9 mouse cellular contexts compared by ENCODE assay signal in the genomic region with DNA sequence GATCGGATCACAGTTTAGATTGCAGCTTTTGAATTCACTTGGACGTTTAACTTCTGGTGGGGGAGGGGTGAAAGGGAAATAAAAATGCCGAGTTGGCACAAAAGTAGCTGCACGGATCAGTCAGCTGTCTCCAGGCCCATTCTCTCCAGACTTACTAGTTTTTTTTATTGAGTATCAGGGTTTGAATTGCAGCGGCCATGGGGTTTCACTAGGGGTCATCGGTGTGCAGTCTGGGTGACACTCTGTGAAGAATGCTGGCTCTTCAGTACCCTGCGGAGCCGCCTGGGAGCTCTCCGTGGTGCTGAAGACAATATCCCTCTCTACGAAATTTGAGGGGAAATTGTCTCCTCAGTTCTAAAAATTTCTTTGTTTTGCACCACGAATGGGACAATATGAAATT. TPM values are rescaled to one million over a fixed set of nuclear protein-coding genes. Genes with fewer than 3 reads are reported as not detected.
DNase-seq lines count a peak whose midpoint lies in the region; ATAC-seq and TF ChIP-seq lines count a peak whose summit lies in the region.
"Had no signal": no experiment of that assay in that cellular context is flagged by ENCODE, and none has a peak within 500 bp of the region (broad histone marks: within the 10 kb centered on the region; RNA-seq: fewer than 3 reads in every experiment).

No protein-coding gene starts in this region.

- no peak overlapping the region for H3K9ac ChIP-seq in heart, adult 2 months (ENCODE audit: low read depth, low read length)
- no peak overlapping the region for H3K9ac ChIP-seq in heart, embryonic 12.5 days
- no peak overlapping the region for H3K9ac ChIP-seq in forebrain, embryonic 11.5 days (ENCODE audit: low read length)
- no peak overlapping the region for H3K9ac ChIP-seq in liver, postnatal 0 days (replicated peaks)
- H3K9ac ChIP-seq: limb, embryonic 15.5 days had no signal

- H3K27ac ChIP-seq in heart, adult 2 months = no peak overlapping the region
- H3K27ac ChIP-seq in heart, embryonic 12.5 days (ENCODE audit: poor library complexity, severe bottlenecking) = no peak overlapping the region
- no peak overlapping the region for H3K27ac ChIP-seq in forebrain, embryonic 11.5 days (ENCODE audit: low read depth, low read length)
- no peak overlapping the region for H3K27ac ChIP-seq in liver, postnatal 0 days (ENCODE audit: low read depth)
- H3K27ac ChIP-seq: limb, embryonic 15.5 days had no signal

- no peaks in the 10 kb centered on the region for H3K79me2 ChIP-seq in heart, adult 2 months (replicated peaks; ENCODE audit: control insufficient read depth, insufficient read depth, low read length)

- no peaks in the 10 kb centered on the region for H3K9me3 ChIP-seq in heart, embryonic 12.5 days (replicated peaks)
- H3K9me3 ChIP-seq in forebrain, embryonic 11.5 days (ENCODE audit: control insufficient read depth, low read length) = no peaks in the 10 kb centered on the region
- H3K9me3 ChIP-seq in liver, postnatal 0 days (ENCODE audit: low read length) = no peaks in the 10 kb centered on the region
- H3K9me3 ChIP-seq: limb, embryonic 15.5 days had no signal

- intact Hi-C loops in heart, adult 2 months (cut with DNase I) = no loop called here

- no peaks in the 10 kb centered on the region for H3K4me1 ChIP-seq in heart, adult 2 months (ENCODE audit: control insufficient read depth, insufficient read depth, low read length)
- H3K4me1 ChIP-seq in heart, embryonic 12.5 days (replicated peaks) = no peaks in the 10 kb centered on the region
- H3K4me1 ChIP-seq in forebrain, embryonic 11.5 days (replicated peaks; ENCODE audit: control insufficient read depth, insufficient read depth, low read length) = no peaks in the 10 kb centered on the region
- no peaks in the 10 kb centered on the region for H3K4me1 ChIP-seq in liver, postnatal 0 days (ENCODE audit: insufficient read depth)
- H3K4me1 ChIP-seq: limb, embryonic 15.5 days had no signal

- TF ChIP-seq CTCF in heart, adult 2 months (IDR thresholded peaks at IDR 0.05) = peak; percentile 45
- TF ChIP-seq CTCF in liver, postnatal 0 days (IDR thresholded peaks at IDR 0.05; ENCODE audit: low read depth) = peak; percentile 44

- H3K4me3 ChIP-seq in heart, adult 2 months = no peak overlapping the region
- H3K4me3 ChIP-seq in heart, embryonic 12.5 days = no peak overlapping the region
- H3K4me3 ChIP-seq in forebrain, embryonic 11.5 days (ENCODE audit: low read depth, low read length) = no peak overlapping the region
- no peak overlapping the region for H3K4me3 ChIP-seq in liver, postnatal 0 days (ENCODE audit: low read depth, low read length)
- H3K4me3 ChIP-seq: limb, embryonic 15.5 days had no signal

- no peak for ATAC-seq in heart, embryonic 12.5 days (ENCODE audit: insufficient number of reproducible peaks, low FRiP score)
- ATAC-seq in forebrain, embryonic 11.5 days (replicated peaks; ENCODE audit: low FRiP score) = peak; percentile 92
- ATAC-seq in liver, postnatal 0 days = peak; percentile 45; the same call in 1 of the 2 replicates

- WGBS in heart, adult 2 months = 9% methylated on average over 11 of the region's 11 CpGs
- WGBS in heart, embryonic 12.5 days = 8% methylated on average over 11 of the region's 11 CpGs
- WGBS in forebrain, embryonic 11.5 days = 9% methylated on average over 11 of the region's 11 CpGs
- WGBS in liver, postnatal 0 days (ENCODE audit: insufficient replicate concordance) = 10% methylated on average over 11 of the region's 11 CpGs

- TF ChIP-seq EP300 in heart, adult 2 months (IDR thresholded peaks at IDR 0.05; ENCODE audit: insufficient read depth, low read depth, low read length) = no peak
- TF ChIP-seq EP300 in liver, postnatal 0 days (IDR thresholded peaks at IDR 0.05; ENCODE audit: low read depth) = no peak

- no peak for TF ChIP-seq POLR2A in heart, adult 2 months (IDR thresholded peaks at IDR 0.05; ENCODE audit: insufficient read depth, low read depth, low read length)

- H3K4me2 ChIP-seq in heart, embryonic 12.5 days = no peak overlapping the region
- H3K4me2 ChIP-seq in forebrain, embryonic 11.5 days (ENCODE audit: low read depth, low read length, severe bottlenecking) = no peak overlapping the region
- no peak overlapping the region for H3K4me2 ChIP-seq in liver, postnatal 0 days (ENCODE audit: low read depth, low read length)
- H3K4me2 ChIP-seq: limb, embryonic 15.5 days had no signal

- peak in 1 of 2 experiments; percentile 3 for DNase-seq in heart, adult 2 months
- DNase-seq in adrenal gland, adult 8-10 months = peak; percentile 19
- peak; percentile 87 for DNase-seq in forebrain, embryonic 11.5 days (ENCODE audit: low spot score)
- peak; percentile 11 for DNase-seq in induced T-regulatory cell, adult 2 months (ENCODE audit: low read depth)
- peak; percentile 57 for DNase-seq in liver, postnatal 0 days
- DNase-seq in ovary, postnatal 14 days (ENCODE audit: low spot score) = peak; percentile 39
- DNase-seq in left cerebral cortex, adult 11 months (ENCODE audit: low spot score) = no peak

- no peaks in the 10 kb centered on the region for H3K27me3 ChIP-seq in heart, adult 2 months (ENCODE audit: control insufficient read depth, insufficient read depth, low read length)
- H3K27me3 ChIP-seq in heart, embryonic 12.5 days (replicated peaks) = no peaks in the 10 kb centered on the region
- no peaks in the 10 kb centered on the region for H3K27me3 ChIP-seq in forebrain, embryonic 11.5 days (ENCODE audit: control insufficient read depth, insufficient read depth, low read length)
- H3K27me3 ChIP-seq in liver, postnatal 0 days (ENCODE audit: insufficient read depth, low read length) = no peaks in the 10 kb centered on the region
- H3K27me3 ChIP-seq: limb, embryonic 15.5 days had no signal

- H3K36me3 ChIP-seq in heart, adult 2 months (ENCODE audit: control insufficient read depth, insufficient read depth, low read length) = no peaks in the 10 kb centered on the region
- H3K36me3 ChIP-seq in heart, embryonic 12.5 days = no peaks in the 10 kb centered on the region
- H3K36me3 ChIP-seq in forebrain, embryonic 11.5 days (ENCODE audit: control insufficient read depth, insufficient read depth, low read length) = no peaks in the 10 kb centered on the region
- no peaks in the 10 kb centered on the region for H3K36me3 ChIP-seq in liver, postnatal 0 days (replicated peaks; ENCODE audit: insufficient read depth, low read length)
- H3K36me3 ChIP-seq: limb, embryonic 15.5 days had no signal

RNA-seq across cellular contexts. Expression of gene Nrxn3, which starts 13.5 kb away (rescaled TPM):
- under 1 TPM; 0.18 to 0.31 TPM for total RNA-seq in heart, adult 2 months (2021)
- polyA plus RNA-seq in heart, adult 2 months (2012; rRNA removed) = 0.20 TPM in 1 of 2 replicates, not detected in the other
- polyA plus RNA-seq in heart, embryonic 12.5 days (2016; fragmentation: Nextera tagmentation; extraction: Ambion mirVana) = 2.0 and 2.2 TPM in 2 replicates
- total RNA-seq in adrenal gland, adult 8-10 months (2022) = under 1 TPM; 0.17 to 0.49 (median 0.32) TPM
- polyA plus RNA-seq in forebrain, embryonic 11.5 days (2014; fragmentation: Nextera tagmentation; extraction: Ambion mirVana) = 34.3 and 38.4 TPM in 2 replicates
- 0.65 and 0.72 TPM in 2 replicates for polyA plus RNA-seq in liver, postnatal 0 days (2015; fragmentation: Nextera tagmentation; extraction: Ambion mirVana)

Comparison
In these comparisons a context has a peak if more than half of its experiments do, and no peak if none do; other contexts are left out.
1. RNA of gene Nrxn3, which starts 13.5 kb away (polyA plus RNA-seq): 34.3 to 38.4 TPM in forebrain, embryonic 11.5 days; 2.0 to 2.2 TPM in heart, embryonic 12.5 days, 0.65 to 0.72 TPM in liver, postnatal 0 days and 0.20 TPM in heart, adult 2 months; every median in the first group is over 10 times any median in the second.